Mouse (Mus musculus): ENCODE results near the gene 2300009A05Rik. TPM values are rescaled to one million over a fixed set of nuclear protein-coding genes. Genes with fewer than 3 reads are reported as not detected.

Gene 2300009A05Rik
- total RNA-seq (2023) = 10 to 100 TPM; 15.8 to 22.4 TPM

GRCm38 (mm10) chr9:63398611-63399462 is at the start of gene 2300009A05Rik:
2300009A05Rik (minus strand) TSS chr9:63399246.

GRCm38 (mm10) chr9:63377270-63378142 is 21.5 kb downstream of the 2300009A05Rik start, which contains the start of gene Map2k5:
Map2k5 (minus strand) TSS chr9:63377902.

Other genes with a start within 250 kb of the 2300009A05Rik start
- gene Map2k5, start 21.3 kb downstream of the 2300009A05Rik start, total RNA-seq (2023) = 10 to 100 TPM; 39.4 to 41.5 TPM
- gene Iqch, start 203.2 kb upstream of the 2300009A05Rik start, total RNA-seq (2023) = under 1 TPM in 1 of 2 experiments, not detected in 1; 0.15 TPM
- gene Aagab, start 203.4 kb upstream of the 2300009A05Rik start, total RNA-seq (2023) = 10 to 100 TPM; 26.0 to 30.1 TPM

Measured in B cell, adult 67 days (primary cell).